Mouse (Mus musculus) layer of hippocampus, adult 2 months (tissue): ENCODE measurements around the gene Tmem117. TPM values are rescaled to one million over a fixed set of nuclear protein-coding genes. Genes with fewer than 3 reads are reported as not detected.

Experiments used
- DNase-seq, 2 experiments: peaks; one replicate each; pipeline ENCODE4 v3.0.0; 2022; ENCODE audit warnings: low spot score in 2 of 2
- H3K27ac ChIP-seq: fragments of 200-600 bp; 2 replicates; pipeline ENCODE4 v1.8.1; 2022
- H3K4me3 ChIP-seq: fragments of 200-600 bp; 2 replicates; pipeline ENCODE4 v1.8.1; 2022; ENCODE audit warnings: mild to moderate bottlenecking
- CTCF ChIP-seq: fragments of 200-600 bp; conservative IDR thresholded peaks from 2 replicates; pipeline ENCODE4 v1.8.1; 2022; ENCODE audit warnings: antibody characterized with exemption, mild to moderate bottlenecking, moderate library complexity
- total RNA-seq, 2 experiments: library from RNA; stranded (reverse); gene quantifications; 2 replicates each; pipeline ENCODE4 v1.2.3; 2021

The Tmem117 gene
- total RNA-seq, 2 experiments from 2014 or later: 8.9 to 9.1 TPM

- H3K27ac ChIP-seq: no peak overlapping the region
- TF ChIP-seq CTCF: no peak
- no peak for DNase-seq
- no peak overlapping the region for H3K4me3 ChIP-seq
Observed at GRCm38 (mm10) chr15:94801462-94801861, 172.4 kb downstream of the Tmem117 start.

- no peak overlapping the region for H3K27ac ChIP-seq
- no peak for DNase-seq
- TF ChIP-seq CTCF: no peak
- H3K4me3 ChIP-seq: no peak overlapping the region
Observed at GRCm38 (mm10) chr15:94802820-94803219, 173.8 kb downstream of the Tmem117 start.

GRCm38 (mm10) chr15:94803624-94804342 lies 174.8 kb downstream of the Tmem117 start:
- peak; percentile 34 for TF ChIP-seq CTCF
- H3K27ac ChIP-seq: no peak overlapping the region

GRCm38 (mm10) chr15:94806005-94806404 lies 177.0 kb downstream of the Tmem117 start:
- no peak for TF ChIP-seq CTCF
- DNase-seq: no peak
- H3K4me3 ChIP-seq: no peak overlapping the region

More at GRCm38 (mm10) chr15:94803624-94804342, 174.8 kb downstream of the Tmem117 start:
- H3K4me3 ChIP-seq: no peak overlapping the region
- DNase-seq: no peak

DNA sequence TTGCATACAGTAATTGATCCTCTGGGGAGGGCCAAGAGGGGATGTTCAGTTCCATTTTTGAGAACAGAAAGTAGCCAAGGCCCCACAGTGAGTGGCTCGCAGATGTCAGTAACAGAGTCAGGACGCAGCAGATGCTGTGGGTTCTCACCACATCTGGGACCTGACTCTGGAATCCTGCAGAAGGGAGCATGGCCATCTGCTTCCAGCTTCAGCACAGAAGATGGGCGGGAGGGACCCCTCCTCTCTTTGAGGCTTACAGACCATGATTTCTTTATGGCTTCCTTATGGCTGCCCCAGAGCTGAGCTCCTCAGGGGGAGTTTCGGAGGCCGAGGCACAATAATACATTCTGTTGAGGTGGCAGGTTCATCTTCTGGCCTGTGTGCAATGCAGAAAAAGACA lies 182.5 kb downstream of the Tmem117 start:
- no peak for DNase-seq
- H3K27ac ChIP-seq: no peak overlapping the region
- TF ChIP-seq CTCF: no peak
- no peak overlapping the region for H3K4me3 ChIP-seq

More at GRCm38 (mm10) chr15:94806005-94806404, 177.0 kb downstream of the Tmem117 start:
- H3K27ac ChIP-seq: no peak overlapping the region

GRCm38 (mm10) chr15:94814213-94815100 lies 185.4 kb downstream of the Tmem117 start:
- no peak for DNase-seq

DNA sequence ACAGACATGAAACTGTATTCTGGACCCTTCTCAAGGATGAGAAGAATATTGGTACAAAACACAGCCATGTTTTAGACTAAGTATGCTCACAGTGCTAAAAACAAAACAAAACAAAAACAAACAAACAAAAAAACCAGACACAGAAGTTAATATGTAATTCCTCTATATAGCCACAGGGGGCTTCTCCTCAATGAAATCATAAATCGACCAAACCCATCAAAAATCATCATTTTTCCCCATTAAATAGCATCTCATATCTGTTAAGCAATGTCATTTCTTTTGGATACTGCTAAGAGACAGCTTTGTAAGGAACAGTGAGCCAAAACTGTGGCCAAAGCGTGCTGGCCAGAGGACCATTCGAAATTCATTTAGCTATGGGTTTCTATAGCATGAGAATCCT lies 206.6 kb downstream of the Tmem117 start:
- DNase-seq: no peak
- H3K27ac ChIP-seq: no peak overlapping the region
- no peak overlapping the region for H3K4me3 ChIP-seq
- TF ChIP-seq CTCF: peak; percentile 56

More at GRCm38 (mm10) chr15:94814213-94815100, 185.4 kb downstream of the Tmem117 start:
- no peak overlapping the region for H3K4me3 ChIP-seq
- no peak overlapping the region for H3K27ac ChIP-seq
- TF ChIP-seq CTCF: no peak

GRCm38 (mm10) chr15:94838646-94839045 lies 209.6 kb downstream of the Tmem117 start:
- DNase-seq: no peak
- Histone ChIP-seq H3K27ac (no peak overlapping the region), H3K4me3 (no peak overlapping the region)
- TF ChIP-seq CTCF: no peak

DNA sequence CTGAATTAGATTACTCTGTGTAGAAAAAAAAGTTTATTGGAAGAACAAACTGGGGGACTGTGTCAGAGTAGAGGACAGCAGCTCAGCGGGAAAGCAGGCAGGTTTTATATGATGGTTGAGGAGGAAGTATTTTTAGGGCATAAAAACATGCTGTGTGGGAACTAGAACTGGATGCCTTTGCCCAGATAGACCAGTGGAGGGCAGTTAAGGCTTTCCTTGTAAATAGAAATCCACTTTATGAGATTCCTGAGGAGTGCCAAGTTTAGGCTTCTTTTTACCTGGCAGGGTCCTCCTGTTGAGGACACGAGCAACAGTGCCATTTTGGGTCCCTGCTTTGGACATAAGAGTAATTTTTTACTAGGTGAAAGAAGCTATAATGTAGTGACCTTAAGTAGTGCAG lies 218.5 kb downstream of the Tmem117 start:
- no peak overlapping the region for H3K27ac ChIP-seq
- no peak overlapping the region for H3K4me3 ChIP-seq
- peak; percentile 77 for TF ChIP-seq CTCF
- DNase-seq: peak; percentile 24 to 38

DNA sequence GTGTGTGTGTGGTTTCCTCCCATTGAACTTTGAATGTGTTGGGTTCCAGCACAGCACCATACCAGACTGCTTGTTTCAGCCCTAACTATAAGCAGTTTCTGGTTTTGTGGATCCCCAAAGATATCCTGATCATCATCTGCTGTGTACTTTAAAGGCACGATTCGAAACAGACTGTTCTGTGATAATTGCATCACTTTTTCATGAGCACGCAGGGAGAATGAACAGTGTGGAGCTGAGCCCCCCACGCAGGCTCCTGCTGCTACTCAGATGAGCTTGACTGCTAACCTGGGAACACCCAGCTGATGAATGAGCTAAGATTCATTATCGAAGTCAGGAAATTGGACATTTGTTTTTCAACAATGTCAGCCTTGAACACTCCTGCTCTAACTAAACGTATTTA lies 230.6 kb downstream of the Tmem117 start:
- TF ChIP-seq CTCF: no peak
- H3K27ac ChIP-seq: peak overlapping the region; percentile 84
- H3K4me3 ChIP-seq: no peak overlapping the region
- DNase-seq: peak; percentile 70 to 80

DNA sequence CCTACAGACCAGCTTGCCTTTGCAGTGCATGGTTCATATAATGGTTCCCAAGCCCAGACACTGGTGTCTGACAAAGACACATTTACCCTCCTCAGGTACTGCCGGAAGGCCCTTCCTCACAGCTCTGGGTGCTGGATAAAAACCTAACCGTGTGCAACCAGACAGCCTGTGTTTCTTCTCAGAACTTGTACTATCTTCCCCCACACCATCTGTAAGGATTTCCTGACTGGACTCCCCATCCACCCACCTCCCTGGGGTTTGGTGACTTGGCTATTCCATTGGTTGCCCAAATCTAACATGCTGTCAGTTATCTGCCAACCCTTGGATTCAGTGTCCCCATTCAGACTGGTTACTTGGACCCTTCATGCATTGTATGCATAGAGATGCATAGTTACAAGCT lies 232.1 kb downstream of the Tmem117 start:
- no peak overlapping the region for H3K4me3 ChIP-seq
- DNase-seq: no peak
- no peak for TF ChIP-seq CTCF
- H3K27ac ChIP-seq: 0 out of 2 replicates have a peak overlapping the region, but pooled peaks have one; percentile 29

GRCm38 (mm10) chr15:94864134-94864533 lies 235.1 kb downstream of the Tmem117 start:
- peak in 1 of 2 experiments; percentile 44 for DNase-seq
- no peak for TF ChIP-seq CTCF
- H3K27ac ChIP-seq: peak overlapping the region; percentile 64
- no peak overlapping the region for H3K4me3 ChIP-seq

DNA sequence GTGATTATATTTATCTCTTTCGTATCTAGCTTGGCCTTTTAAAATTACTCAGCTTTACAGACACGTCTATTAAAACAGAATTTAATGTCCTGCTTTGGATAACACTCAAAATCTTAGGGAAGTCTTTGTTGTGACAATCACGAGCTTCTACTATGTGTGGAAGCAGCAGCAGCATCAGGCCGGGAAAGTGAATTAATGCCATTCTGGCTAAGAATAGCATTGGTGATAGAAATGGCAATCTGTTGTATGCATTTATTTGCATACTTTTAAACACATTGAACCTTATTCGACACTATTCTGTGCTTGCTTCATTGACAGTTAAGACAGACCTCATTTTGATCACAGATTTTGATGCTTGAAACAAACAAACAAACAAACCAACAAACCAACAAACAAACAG lies 239.3 kb downstream of the Tmem117 start:
- no peak for DNase-seq
- TF ChIP-seq CTCF: no peak
- Histone ChIP-seq H3K4me3 (no peak overlapping the region), H3K27ac (no peak overlapping the region)

DNA sequence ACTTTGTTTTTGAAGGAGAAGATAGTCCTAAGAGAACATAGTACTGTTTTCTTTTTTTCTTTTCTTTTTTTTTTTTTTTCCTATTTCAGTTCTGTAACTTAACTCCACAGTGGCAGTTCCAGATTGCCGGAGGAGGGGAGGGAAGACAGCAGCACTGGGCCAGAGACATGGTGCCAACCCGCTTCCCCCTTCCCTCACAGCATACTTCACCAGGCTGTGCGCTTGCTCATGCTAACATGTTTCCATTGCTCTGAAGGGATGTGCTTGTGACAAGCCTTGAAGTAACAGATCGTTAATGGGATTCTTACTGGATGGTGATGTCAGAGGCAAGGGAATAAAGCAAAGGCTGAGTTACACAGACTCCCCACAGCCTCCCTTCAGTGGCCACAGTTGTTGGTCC lies 256.0 kb downstream of the Tmem117 start:
- no peak for TF ChIP-seq CTCF
- DNase-seq: peak; percentile 34 to 55
- Histone ChIP-seq H3K27ac (peak overlapping the region; percentile 23; the same call in 1 of the 2 replicates), H3K4me3 (no peak overlapping the region)
